Mouse (Mus musculus) olfactory bulb, adult 2 months (tissue): ENCODE data around the gene Rdh5.

Experiments
- CTCF ChIP-seq: fragments of 200-500 bp; IDR thresholded peaks from 2 replicates; pipeline ENCODE4 v1.5.1; 2012; ENCODE audit warnings: low read depth, mild to moderate bottlenecking, low read length, moderate library complexity; ENCODE audit not compliant: insufficient read depth
- POLR2A ChIP-seq: fragments of 200-500 bp; IDR thresholded peaks from 2 replicates; pipeline ENCODE4 v1.6.1; 2012; ENCODE audit warnings: mild to moderate bottlenecking, low read depth, low read length, moderate library complexity; ENCODE audit not compliant: insufficient read depth

DNA sequence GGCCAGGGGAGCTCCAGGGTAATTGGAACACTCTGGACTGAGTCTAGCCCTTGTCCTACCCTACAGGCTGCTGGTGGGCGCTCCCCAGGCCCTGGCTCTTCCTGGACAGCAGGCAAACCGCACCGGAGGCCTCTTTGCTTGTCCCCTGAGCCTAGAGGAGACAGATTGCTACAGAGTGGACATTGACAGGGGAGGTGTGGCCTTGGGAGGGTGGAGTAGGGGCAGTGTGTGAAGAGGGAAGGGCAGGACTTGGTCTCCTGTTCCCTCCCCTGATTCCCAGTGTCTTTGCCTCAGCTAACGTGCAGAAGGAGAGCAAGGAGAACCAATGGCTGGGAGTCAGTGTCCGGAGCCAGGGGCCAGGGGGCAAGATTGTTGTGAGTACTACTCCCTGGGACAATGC lies 16.3 kb upstream of the Rdh5 start:
- TF ChIP-seq CTCF = no peak
- TF ChIP-seq POLR2A = no peak
